Mouse (Mus musculus): ENCODE results near the gene Npvf. TPM values are rescaled to one million over a fixed set of nuclear protein-coding genes. Genes with fewer than 3 reads are reported as not detected.

Npvf gene
- polyA plus RNA-seq, 1 experiment from 2014 or later: 1.5 TPM

DNA sequence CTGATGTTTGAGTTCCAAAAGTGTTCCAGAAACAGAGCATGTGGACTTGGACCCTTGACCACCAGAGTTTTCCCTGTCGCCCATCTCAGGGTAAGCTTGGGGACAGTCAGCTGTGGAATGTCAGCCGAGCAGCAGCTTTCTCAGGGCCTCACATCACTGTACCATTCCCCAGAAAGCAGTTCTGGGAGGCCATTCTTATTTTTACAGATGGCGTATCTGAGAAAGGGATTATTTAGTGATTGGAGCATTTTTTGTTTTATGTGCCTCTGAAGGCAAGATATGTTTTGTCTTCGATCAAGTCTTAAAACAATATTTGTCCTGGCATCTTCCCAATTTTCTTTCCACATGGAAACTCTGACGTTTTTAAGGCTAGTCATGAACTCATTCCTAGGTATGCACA, 12.7 kb upstream of the Npvf start:
- no peaks in the 10 kb centered on the region for H3K27me3 ChIP-seq (ENCODE audit: control insufficient read depth, insufficient read depth, low read depth, low read length)
- no peak overlapping the region for H3K4me3 ChIP-seq (ENCODE audit: low read depth, low read length)
- H3K27ac ChIP-seq (ENCODE audit: low read length): no peak overlapping the region
- 80% methylated on average over 5 of the region's 5 CpGs for WGBS
- no peak overlapping the region for H3K4me2 ChIP-seq (ENCODE audit: low read length)
- no peak overlapping the region for H3K9ac ChIP-seq (ENCODE audit: low read depth, low read length)
- H3K4me1 ChIP-seq (ENCODE audit: control insufficient read depth, insufficient read depth, low read length): peaks cover 2% of the 10 kb centered on the region; the same call in 1 of the 2 replicates
- no peaks in the 10 kb centered on the region for H3K36me3 ChIP-seq (ENCODE audit: control insufficient read depth, insufficient read depth, low read length)
- no peak for ATAC-seq
- no peaks in the 10 kb centered on the region for H3K9me3 ChIP-seq (replicated peaks; ENCODE audit: control insufficient read depth, low read length, poor library complexity, severe bottlenecking)

DNA sequence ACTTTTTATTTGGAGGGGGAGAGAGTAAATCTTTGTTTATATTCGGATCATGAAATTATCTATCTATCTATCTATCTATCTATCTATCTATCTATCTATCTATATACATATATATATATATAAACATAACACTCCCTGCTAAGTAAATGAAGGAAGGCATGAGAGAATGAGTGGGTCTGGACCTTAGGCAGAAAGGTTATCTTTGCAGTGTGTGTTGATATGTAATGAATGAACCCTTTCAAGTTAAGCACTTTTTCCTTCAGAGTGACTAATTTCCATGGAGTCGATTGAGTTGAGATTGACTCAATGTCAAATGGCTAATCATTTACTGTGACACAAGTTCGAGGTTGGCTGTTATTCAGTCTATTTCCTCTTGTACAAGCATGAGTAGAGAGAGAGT, 10.8 kb upstream of the Npvf start:
- 88% methylated on average over 3 of the region's 3 CpGs for WGBS
- Histone ChIP-seq H3K4me1 (ENCODE audit: control insufficient read depth, insufficient read depth, low read length) (peaks cover 2% of the 10 kb centered on the region; the same call in 1 of the 2 replicates), H3K27ac (ENCODE audit: low read length) (no peak overlapping the region), H3K4me2 (ENCODE audit: low read length) (no peak overlapping the region), H3K27me3 (ENCODE audit: control insufficient read depth, insufficient read depth, low read depth, low read length) (no peaks in the 10 kb centered on the region), H3K9ac (ENCODE audit: low read depth, low read length) (no peak overlapping the region), H3K9me3 (replicated peaks; ENCODE audit: control insufficient read depth, low read length, poor library complexity, severe bottlenecking) (no peaks in the 10 kb centered on the region), H3K36me3 (ENCODE audit: control insufficient read depth, insufficient read depth, low read length) (no peaks in the 10 kb centered on the region), H3K4me3 (ENCODE audit: low read depth, low read length) (no peak overlapping the region)
- no peak for ATAC-seq

DNA sequence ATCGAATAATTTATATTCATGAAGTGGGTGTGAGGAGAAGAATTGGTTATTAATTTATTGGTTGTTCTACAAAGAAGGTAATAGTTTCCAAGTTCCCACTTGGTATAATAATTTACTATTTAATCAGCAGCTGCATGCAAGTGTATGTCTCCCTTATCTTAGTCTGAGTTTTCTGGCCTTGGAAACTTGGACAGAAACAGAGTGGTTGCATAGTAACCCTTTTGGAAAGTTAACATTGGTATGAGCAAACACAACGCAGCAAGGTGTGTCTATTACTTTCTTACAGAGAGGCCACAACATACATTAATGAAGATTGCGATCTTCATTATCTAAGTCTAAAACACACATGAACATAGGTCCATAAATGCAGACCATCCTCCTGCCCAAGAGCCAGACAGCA, 10.0 kb upstream of the Npvf start:
- no peaks in the 10 kb centered on the region for H3K36me3 ChIP-seq (ENCODE audit: control insufficient read depth, insufficient read depth, low read length)
- H3K4me3 ChIP-seq (ENCODE audit: low read depth, low read length): no peak overlapping the region
- H3K27ac ChIP-seq (ENCODE audit: low read length): no peak overlapping the region
- no peak overlapping the region for H3K4me2 ChIP-seq (ENCODE audit: low read length)
- no peak for ATAC-seq
- H3K9me3 ChIP-seq (replicated peaks; ENCODE audit: control insufficient read depth, low read length, poor library complexity, severe bottlenecking): no peaks in the 10 kb centered on the region
- H3K4me1 ChIP-seq (ENCODE audit: control insufficient read depth, insufficient read depth, low read length): peaks cover 2% of the 10 kb centered on the region; the same call in 1 of the 2 replicates
- 94% methylated on average over 3 of the region's 3 CpGs for WGBS
- H3K9ac ChIP-seq (ENCODE audit: low read depth, low read length): no peak overlapping the region
- H3K27me3 ChIP-seq (ENCODE audit: control insufficient read depth, insufficient read depth, low read depth, low read length): no peaks in the 10 kb centered on the region

DNA sequence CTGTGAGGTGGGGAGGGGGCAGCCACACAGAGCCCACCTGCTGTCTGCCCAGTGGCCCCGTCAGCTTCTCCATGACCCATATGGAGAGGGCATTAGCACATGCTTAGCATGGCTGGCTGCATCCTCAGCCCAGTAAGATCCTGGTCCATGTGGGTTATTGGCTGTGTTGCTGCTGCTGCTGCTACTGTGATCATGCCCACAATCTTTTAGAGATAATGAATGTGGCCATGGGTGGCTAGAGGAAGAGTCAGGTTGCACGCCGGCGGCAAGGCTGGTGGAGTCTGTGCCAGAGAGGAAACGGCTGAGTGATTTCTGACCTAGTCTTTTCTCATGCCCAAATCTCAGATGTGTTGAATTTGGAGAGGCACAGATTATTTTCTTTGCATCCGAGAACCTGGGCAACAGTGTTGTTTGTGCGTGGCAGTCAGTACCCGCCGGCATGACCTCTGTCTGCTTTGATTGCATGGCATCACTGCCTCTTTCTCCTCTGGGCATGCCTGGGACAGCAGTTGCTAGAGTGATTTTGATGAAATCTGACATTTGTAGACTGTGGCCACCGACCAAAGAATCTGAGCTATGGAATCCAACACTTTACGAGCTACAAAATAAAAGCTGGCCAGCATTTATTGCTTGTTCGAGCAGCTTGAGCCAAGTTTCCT, 8.8 kb upstream of the Npvf start:
- Histone ChIP-seq H3K9me3 (replicated peaks; ENCODE audit: control insufficient read depth, low read length, poor library complexity, severe bottlenecking) (no peaks in the 10 kb centered on the region), H3K4me1 (ENCODE audit: control insufficient read depth, insufficient read depth, low read length) (peaks cover 2% of the 10 kb centered on the region; the same call in 1 of the 2 replicates), H3K27me3 (ENCODE audit: control insufficient read depth, insufficient read depth, low read depth, low read length) (no peaks in the 10 kb centered on the region), H3K9ac (ENCODE audit: low read depth, low read length) (no peak overlapping the region), H3K4me2 (ENCODE audit: low read length) (no peak overlapping the region), H3K36me3 (ENCODE audit: control insufficient read depth, insufficient read depth, low read length) (no peaks in the 10 kb centered on the region), H3K27ac (ENCODE audit: low read length) (0 out of 2 replicates have a peak overlapping the region, but pooled peaks have one; percentile 20), H3K4me3 (ENCODE audit: low read depth, low read length) (no peak overlapping the region)
- ATAC-seq: no peak
- WGBS: 74% methylated on average over 12 of the region's 12 CpGs

DNA sequence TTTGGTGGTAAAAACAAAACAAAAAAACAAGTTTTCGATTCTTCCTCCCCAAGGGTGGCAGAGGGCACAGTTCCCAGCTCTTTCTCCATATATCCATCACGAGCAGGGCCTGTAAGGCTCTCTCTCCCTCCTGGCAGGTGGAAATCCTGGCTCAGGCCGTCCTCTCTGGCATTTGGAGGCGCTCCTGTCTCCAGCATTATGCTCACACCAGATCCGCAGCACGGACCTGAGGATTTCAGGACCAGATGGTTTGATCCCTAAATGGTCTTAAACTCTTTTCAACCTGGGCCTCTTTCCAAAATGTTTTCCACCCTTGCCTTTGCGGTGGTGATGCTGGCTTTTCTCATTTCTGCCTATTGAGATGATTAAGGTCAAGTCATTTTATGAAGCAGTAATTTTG, 7.5 kb upstream of the Npvf start:
- Histone ChIP-seq H3K9ac (ENCODE audit: low read depth, low read length) (no peak overlapping the region), H3K4me3 (ENCODE audit: low read depth, low read length) (no peak overlapping the region), H3K4me1 (ENCODE audit: control insufficient read depth, insufficient read depth, low read length) (peaks cover 2% of the 10 kb centered on the region; the same call in 1 of the 2 replicates), H3K4me2 (ENCODE audit: low read length) (no peak overlapping the region), H3K36me3 (ENCODE audit: control insufficient read depth, insufficient read depth, low read length) (no peaks in the 10 kb centered on the region), H3K9me3 (replicated peaks; ENCODE audit: control insufficient read depth, low read length, poor library complexity, severe bottlenecking) (no peaks in the 10 kb centered on the region), H3K27ac (ENCODE audit: low read length) (no peak overlapping the region), H3K27me3 (ENCODE audit: control insufficient read depth, insufficient read depth, low read depth, low read length) (no peaks in the 10 kb centered on the region)
- WGBS: 76% methylated on average over 7 of the region's 7 CpGs
- ATAC-seq: no peak

DNA sequence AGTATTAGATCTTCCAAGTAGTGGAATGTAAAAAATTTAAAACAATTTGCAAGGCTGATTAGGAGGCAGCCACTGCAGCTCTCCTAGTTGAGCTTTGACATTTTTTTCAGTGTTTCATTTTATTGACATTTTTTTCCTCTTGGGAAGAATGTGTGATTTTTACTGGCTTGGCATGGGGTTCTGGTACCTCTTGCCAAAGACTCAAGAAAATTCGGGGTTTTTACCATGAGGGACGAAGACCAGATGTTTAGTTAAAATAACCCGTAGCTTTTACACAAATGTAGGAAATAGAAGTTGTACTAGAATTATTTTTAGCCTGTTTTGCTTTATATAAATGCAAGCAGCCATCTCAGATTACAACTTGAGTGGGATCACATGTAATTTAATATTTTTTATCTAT, 4.2 kb upstream of the Npvf start:
- Histone ChIP-seq H3K9ac (ENCODE audit: low read depth, low read length) (no peak overlapping the region), H3K9me3 (replicated peaks; ENCODE audit: control insufficient read depth, low read length, poor library complexity, severe bottlenecking) (no peaks in the 10 kb centered on the region), H3K4me1 (ENCODE audit: control insufficient read depth, insufficient read depth, low read length) (peaks cover 2% of the 10 kb centered on the region; the same call in 1 of the 2 replicates), H3K4me2 (ENCODE audit: low read length) (no peak overlapping the region), H3K27me3 (ENCODE audit: control insufficient read depth, insufficient read depth, low read depth, low read length) (no peaks in the 10 kb centered on the region), H3K27ac (ENCODE audit: low read length) (no peak overlapping the region), H3K4me3 (ENCODE audit: low read depth, low read length) (no peak overlapping the region), H3K36me3 (ENCODE audit: control insufficient read depth, insufficient read depth, low read length) (no peaks in the 10 kb centered on the region)
- no peak for ATAC-seq
- WGBS: 81% methylated on average over 3 of the region's 3 CpGs

DNA sequence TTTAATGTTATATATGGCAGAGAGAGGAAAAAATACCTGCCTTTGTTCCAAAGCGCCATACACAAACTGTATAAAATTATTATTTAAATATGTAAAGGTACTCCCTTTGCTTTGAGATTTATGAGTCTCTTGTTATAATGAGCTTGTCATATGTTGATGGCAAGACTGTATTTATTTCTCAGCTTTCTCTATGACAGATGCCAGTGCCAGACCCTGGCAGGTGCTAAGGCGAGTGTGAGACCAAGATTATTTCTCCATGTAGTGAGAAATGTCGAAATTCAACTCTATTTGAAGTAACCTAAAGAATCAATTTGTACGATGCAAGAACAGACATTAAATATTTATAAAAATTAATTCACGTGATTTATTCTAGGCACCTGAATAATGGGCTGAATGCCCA, 3.8 kb upstream of the Npvf start:
- no peaks in the 10 kb centered on the region for H3K36me3 ChIP-seq (ENCODE audit: control insufficient read depth, insufficient read depth, low read length)
- no peak for ATAC-seq
- no peak overlapping the region for H3K27ac ChIP-seq (ENCODE audit: low read length)
- H3K9me3 ChIP-seq (replicated peaks; ENCODE audit: control insufficient read depth, low read length, poor library complexity, severe bottlenecking): no peaks in the 10 kb centered on the region
- no peak overlapping the region for H3K4me3 ChIP-seq (ENCODE audit: low read depth, low read length)
- no peak overlapping the region for H3K4me2 ChIP-seq (ENCODE audit: low read length)
- no peak overlapping the region for H3K9ac ChIP-seq (ENCODE audit: low read depth, low read length)
- peaks cover 2% of the 10 kb centered on the region; the same call in 1 of the 2 replicates for H3K4me1 ChIP-seq (ENCODE audit: control insufficient read depth, insufficient read depth, low read length)
- WGBS: 77% methylated on average over 5 of the region's 5 CpGs
- H3K27me3 ChIP-seq (ENCODE audit: control insufficient read depth, insufficient read depth, low read depth, low read length): no peaks in the 10 kb centered on the region

DNA sequence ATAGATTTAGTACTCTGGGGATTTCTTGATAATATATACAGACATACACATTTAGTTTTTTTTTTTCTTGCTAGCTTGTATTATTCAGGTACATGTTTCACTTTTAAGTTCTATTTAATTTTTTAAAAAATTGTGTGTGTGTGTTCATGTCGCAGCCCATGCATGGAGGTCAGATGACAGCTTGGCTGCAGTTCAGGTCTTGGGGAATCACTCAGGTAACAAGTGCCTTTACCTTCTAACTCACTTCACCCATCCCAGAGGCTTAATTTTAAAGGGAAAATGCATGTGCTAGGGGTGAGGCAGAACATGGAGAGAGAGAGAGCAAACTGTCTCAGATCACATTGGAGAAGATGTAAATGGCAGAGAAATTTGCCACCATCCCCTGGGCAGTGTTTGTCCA, 2.2 kb upstream of the Npvf start:
- Histone ChIP-seq H3K9me3 (replicated peaks; ENCODE audit: control insufficient read depth, low read length, poor library complexity, severe bottlenecking) (no peaks in the 10 kb centered on the region), H3K27me3 (ENCODE audit: control insufficient read depth, insufficient read depth, low read depth, low read length) (no peaks in the 10 kb centered on the region), H3K9ac (ENCODE audit: low read depth, low read length) (no peak overlapping the region), H3K4me1 (ENCODE audit: control insufficient read depth, insufficient read depth, low read length) (no peaks in the 10 kb centered on the region), H3K4me2 (ENCODE audit: low read length) (no peak overlapping the region), H3K36me3 (ENCODE audit: control insufficient read depth, insufficient read depth, low read length) (no peaks in the 10 kb centered on the region), H3K4me3 (ENCODE audit: low read depth, low read length) (no peak overlapping the region), H3K27ac (ENCODE audit: low read length) (no peak overlapping the region)
- no peak for ATAC-seq
- 100% methylated on average over 1 of the region's 1 CpGs for WGBS

DNA sequence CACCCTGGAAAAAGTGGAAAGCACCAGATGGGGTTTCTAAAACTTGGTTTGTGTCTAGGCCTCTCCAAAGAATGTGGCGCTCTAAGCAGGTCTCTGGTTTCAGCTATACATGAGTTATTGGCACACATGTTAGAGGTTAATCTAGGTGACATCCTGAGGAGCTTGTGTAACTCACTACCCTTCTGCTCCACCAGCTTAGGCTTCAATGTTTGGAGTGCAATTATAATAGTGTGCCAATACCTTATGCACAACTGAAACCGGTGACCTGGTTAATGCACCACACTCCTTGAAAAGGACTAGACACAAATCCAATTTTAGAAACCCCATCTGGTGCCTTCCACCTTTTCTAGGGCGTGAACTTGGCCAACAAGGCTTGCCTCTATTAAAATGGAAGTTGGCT, 1.7 kb upstream of the Npvf start:
- no peak for ATAC-seq
- H3K27ac ChIP-seq (ENCODE audit: low read length): no peak overlapping the region
- WGBS: 87% methylated on average over 3 of the region's 3 CpGs
- no peak overlapping the region for H3K4me3 ChIP-seq (ENCODE audit: low read depth, low read length)
- no peaks in the 10 kb centered on the region for H3K4me1 ChIP-seq (ENCODE audit: control insufficient read depth, insufficient read depth, low read length)
- no peaks in the 10 kb centered on the region for H3K9me3 ChIP-seq (replicated peaks; ENCODE audit: control insufficient read depth, low read length, poor library complexity, severe bottlenecking)
- no peak overlapping the region for H3K4me2 ChIP-seq (ENCODE audit: low read length)
- H3K36me3 ChIP-seq (ENCODE audit: control insufficient read depth, insufficient read depth, low read length): no peaks in the 10 kb centered on the region
- no peak overlapping the region for H3K9ac ChIP-seq (ENCODE audit: low read depth, low read length)
- no peaks in the 10 kb centered on the region for H3K27me3 ChIP-seq (ENCODE audit: control insufficient read depth, insufficient read depth, low read depth, low read length)

Data from midbrain, embryonic 16.5 days (tissue).